Mouse (Mus musculus): ENCODE measurements around the gene Rfc1. TPM values are rescaled to one million over a fixed set of nuclear protein-coding genes. Genes with fewer than 3 reads are reported as not detected.

The Rfc1 gene
- polyA plus RNA-seq, 1 experiment from 2014 or later: 34.8 TPM

Other genes with a start within 250 kb of the Rfc1 start
- gene Tmem156, start 243.5 kb downstream of the Rfc1 start, polyA plus RNA-seq (2015; fragmentation: Nextera tagmentation; extraction: Ambion mirVana): 0.88 and 0.89 TPM in 2 replicates
- gene Klhl5, start 228.1 kb downstream of the Rfc1 start, polyA plus RNA-seq (2015; fragmentation: Nextera tagmentation; extraction: Ambion mirVana): 4.1 and 4.2 TPM in 2 replicates
- gene Wdr19, start 136.0 kb downstream of the Rfc1 start, polyA plus RNA-seq (2015; fragmentation: Nextera tagmentation; extraction: Ambion mirVana): 0.56 and 0.86 TPM in 2 replicates
- gene Klb, start 12.6 kb upstream of the Rfc1 start, polyA plus RNA-seq (2015; fragmentation: Nextera tagmentation; extraction: Ambion mirVana): 12.1 and 13.5 TPM in 2 replicates
- 510 and 530 TPM in 2 replicates for gene Rpl9, start 55.8 kb upstream of the Rfc1 start, polyA plus RNA-seq (2015; fragmentation: Nextera tagmentation; extraction: Ambion mirVana)
- 34.4 TPM in 2 replicates for gene Lias, start 55.8 kb upstream of the Rfc1 start, polyA plus RNA-seq (2015; fragmentation: Nextera tagmentation; extraction: Ambion mirVana)
- gene Ugdh, start 100.3 kb upstream of the Rfc1 start, polyA plus RNA-seq (2015; fragmentation: Nextera tagmentation; extraction: Ambion mirVana): 18.5 and 22.2 TPM in 2 replicates
- gene Gm43552, start 157.2 kb upstream of the Rfc1 start, polyA plus RNA-seq (2015; fragmentation: Nextera tagmentation; extraction: Ambion mirVana): not detected in 2 replicates
- gene Smim14, start 201.5 kb upstream of the Rfc1 start, polyA plus RNA-seq (2015; fragmentation: Nextera tagmentation; extraction: Ambion mirVana): 45.0 and 45.8 TPM in 2 replicates
- gene Ube2k, start 201.6 kb upstream of the Rfc1 start, polyA plus RNA-seq (2015; fragmentation: Nextera tagmentation; extraction: Ambion mirVana): 73.5 and 81.5 TPM in 2 replicates

All from liver, embryonic 15.5 days (tissue).